Mouse (Mus musculus): ENCODE results near the gene Pold1. TPM values are rescaled to one million over a fixed set of nuclear protein-coding genes. Genes with fewer than 3 reads are reported as not detected.

Gene Pold1
- polyA plus RNA-seq, 2 experiments from 2014 or later = 19.2 to 27.6 TPM

GRCm38 (mm10) chr7:44523056-44523455 lies 25.6 kb downstream of the Pold1 start:
- no peak for ATAC-seq

- no peak for ATAC-seq
These were observed 26.9 kb downstream of the Pold1 start for GRCm38 (mm10) chr7:44521710-44522109.

- no peak for ATAC-seq
These were observed 27.7 kb downstream of the Pold1 start for GRCm38 (mm10) chr7:44520990-44521389.

GRCm38 (mm10) chr7:44519240-44519913 lies 29.3 kb downstream of the Pold1 start:
- no peak for ATAC-seq

- ATAC-seq = no peak
These were observed 41.2 kb downstream of the Pold1 start for GRCm38 (mm10) chr7:44507491-44507890.

GRCm38 (mm10) chr7:44501563-44502115 lies 47.0 kb downstream of the Pold1 start:
- ATAC-seq = peak; percentile 71

GRCm38 (mm10) chr7:44500046-44500445 lies 48.6 kb downstream of the Pold1 start:
- no peak for ATAC-seq

GRCm38 (mm10) chr7:44498922-44499321 lies 49.7 kb downstream of the Pold1 start:
- ATAC-seq = no peak

- ATAC-seq = no peak
These were observed 51.1 kb downstream of the Pold1 start for GRCm38 (mm10) chr7:44497361-44498055.

GRCm38 (mm10) chr7:44496771-44497109 lies 51.9 kb downstream of the Pold1 start:
- ATAC-seq = peak; percentile 18

- ATAC-seq = peak; percentile 94
These were observed 52.5 kb downstream of the Pold1 start, which contains the start of the genes Emc10 and Fam71e1 for GRCm38 (mm10) chr7:44495992-44496770. Gene Emc10 (minus strand): TSS chr7:44496529. Gene Fam71e1 (plus strand): TSS chr7:44496581.

- ATAC-seq = no peak
These were observed 53.6 kb downstream of the Pold1 start for GRCm38 (mm10) chr7:44495086-44495485.

- ATAC-seq = no peak
These were observed 54.0 kb downstream of the Pold1 start for GRCm38 (mm10) chr7:44494681-44495080.

- no peak for ATAC-seq
These were observed 56.4 kb downstream of the Pold1 start for GRCm38 (mm10) chr7:44492166-44492826.

GRCm38 (mm10) chr7:44491391-44491790 lies 57.3 kb downstream of the Pold1 start:
- ATAC-seq = no peak

GRCm38 (mm10) chr7:44490281-44490680 lies 58.4 kb downstream of the Pold1 start:
- ATAC-seq = no peak

GRCm38 (mm10) chr7:44488545-44488944 lies 60.1 kb downstream of the Pold1 start:
- no peak for ATAC-seq

- no peak for ATAC-seq
These were observed 60.7 kb downstream of the Pold1 start for GRCm38 (mm10) chr7:44487936-44488335.

GRCm38 (mm10) chr7:44486927-44487575 lies 61.6 kb downstream of the Pold1 start:
- ATAC-seq = no peak

- no peak for ATAC-seq
These were observed 63.0 kb downstream of the Pold1 start for GRCm38 (mm10) chr7:44485572-44486195.

GRCm38 (mm10) chr7:44484841-44485571 lies 63.6 kb downstream of the Pold1 start:
- peak; percentile 70 for ATAC-seq
